Mouse (Mus musculus): ENCODE measurements at regions not wholly inside any gene's neighbourhood (a gene's known extent, or its start where the extent isn't known, plus 50 kb on each side); places are given as distances from the start of the nearest gene placed in this dataset.
"Not testable (repeated sequence)": the region's sequence is repeated elsewhere in the genome, so short reads cannot be mapped to it uniquely, and the experiment has no call there.

DNA sequence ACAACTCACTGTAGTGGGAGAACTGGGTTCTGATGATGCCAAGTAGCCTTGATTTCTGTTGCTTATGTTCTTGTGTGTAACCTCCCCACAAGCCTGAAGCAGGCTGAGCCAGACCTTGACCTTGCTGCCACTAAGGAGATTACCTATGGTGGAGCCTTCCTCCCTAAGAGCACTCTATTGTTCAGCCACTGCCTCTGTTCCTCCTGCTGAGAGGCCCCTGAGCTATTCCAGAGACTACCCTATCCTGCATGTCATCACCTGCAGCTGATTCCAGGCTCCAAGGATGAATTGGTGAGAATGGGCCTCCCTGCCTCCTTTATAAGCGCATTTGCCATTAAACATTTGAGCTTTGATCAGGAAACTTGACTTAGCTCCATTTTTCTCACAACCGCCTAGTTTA lies 60.8 kb upstream of the Dnajc1 start:
- not testable (repeated sequence) for DNase-seq (ENCODE audit: low spot score)

- no peak for DNase-seq (ENCODE audit: low spot score)
Observed at GRCm38 (mm10) chr2:18445809-18446208, 53.2 kb upstream of the Dnajc1 start.
